Comparison of ENCODE assay signal across 10 mouse cellular contexts in the genomic region with DNA sequence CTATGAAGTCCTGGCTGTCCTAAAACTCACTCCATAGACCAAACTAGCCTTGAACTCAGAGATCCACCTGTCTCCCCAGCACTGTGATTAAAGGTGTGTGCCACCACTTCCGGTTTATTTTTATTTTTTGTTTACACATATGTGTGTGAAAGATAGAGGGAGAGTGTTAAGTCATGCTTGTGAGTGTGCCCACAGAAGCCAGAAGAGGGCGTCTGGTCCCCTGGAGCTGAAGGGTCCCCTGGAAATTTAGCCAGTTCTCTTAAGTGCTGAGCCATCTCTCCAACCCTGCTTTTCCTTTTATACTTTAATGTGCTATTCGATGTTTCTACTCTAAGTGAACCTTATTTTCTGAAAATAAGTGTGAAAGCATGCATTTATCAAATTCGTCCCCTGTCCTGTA. TPM values are rescaled to one million over a fixed set of nuclear protein-coding genes. Genes with fewer than 3 reads are reported as not detected.
DNase-seq lines count a peak whose midpoint lies in the region; ATAC-seq and TF ChIP-seq lines count a peak whose summit lies in the region.
"Had no signal": no experiment of that assay in that cellular context is flagged by ENCODE, and none has a peak within 500 bp of the region (broad histone marks: within the 10 kb centered on the region; RNA-seq: fewer than 3 reads in every experiment).

No protein-coding gene starts in this region.

- no peaks in the 10 kb centered on the region for H3K9me3 ChIP-seq in heart, embryonic 12.5 days (replicated peaks)
- H3K9me3 ChIP-seq in stomach, embryonic 15.5 days: no peaks in the 10 kb centered on the region
- H3K9me3 ChIP-seq: embryonic facial prominence, embryonic 12.5 days; megakaryocyte, embryonic 14.5 days had no signal

- no peaks in the 10 kb centered on the region for H3K36me3 ChIP-seq in heart, embryonic 12.5 days
- no peaks in the 10 kb centered on the region for H3K36me3 ChIP-seq in liver, adult 2 months (ENCODE audit: control insufficient read depth, insufficient read depth, low read length)
- no peaks in the 10 kb centered on the region for H3K36me3 ChIP-seq in stomach, embryonic 15.5 days
- H3K36me3 ChIP-seq: embryonic facial prominence, embryonic 12.5 days had no signal

- no peak overlapping the region for H3K27ac ChIP-seq in heart, embryonic 12.5 days (ENCODE audit: poor library complexity, severe bottlenecking)
- no peak overlapping the region for H3K27ac ChIP-seq in liver, adult 2 months (replicated peaks; ENCODE audit: insufficient read depth, low read depth, low read length)
- H3K27ac ChIP-seq in stomach, embryonic 15.5 days: no peak overlapping the region
- H3K27ac ChIP-seq: embryonic facial prominence, embryonic 12.5 days had no signal

- H3K4me3 ChIP-seq in heart, embryonic 12.5 days: peak overlapping the region; percentile 2; the same call in 1 of the 2 replicates
- H3K4me3 ChIP-seq in liver, adult 2 months (ENCODE audit: insufficient read depth, low read depth, low read length): no peak overlapping the region
- H3K4me3 ChIP-seq in stomach, embryonic 15.5 days (replicated peaks): no peak overlapping the region
- H3K4me3 ChIP-seq: embryonic facial prominence, embryonic 12.5 days had no signal

- peaks cover 10% of the 10 kb centered on the region for H3K27me3 ChIP-seq in Patski
- no peaks in the 10 kb centered on the region for H3K27me3 ChIP-seq in heart, embryonic 12.5 days (replicated peaks)
- H3K27me3 ChIP-seq in liver, adult 2 months (ENCODE audit: control insufficient read depth, insufficient read depth, low read length): no peaks in the 10 kb centered on the region
- H3K27me3 ChIP-seq in stomach, embryonic 15.5 days (replicated peaks): no peaks in the 10 kb centered on the region
- H3K27me3 ChIP-seq: embryonic facial prominence, embryonic 12.5 days had no signal

- no peak for TF ChIP-seq POLR2A in liver, adult 2 months (IDR thresholded peaks at IDR 0.05; ENCODE audit: extremely low read depth, insufficient read depth, low read length)

- ATAC-seq in Patski: no peak
- ATAC-seq in heart, embryonic 12.5 days (ENCODE audit: insufficient number of reproducible peaks, low FRiP score): no peak
- no peak for ATAC-seq in stomach, embryonic 15.5 days (ENCODE audit: insufficient read depth, low FRiP score, low read depth)

- POLR2A ChIA-PET in Patski (lab: Charles Lee): interaction anchor here (1.6 kb wide), 1 partner anchor 27 kb away, joined by 3 read pairs; no protein-coding TSS in a partner anchor

- in situ Hi-C loops in Patski (cut with MboI; ENCODE audit: low pct_unique_long_range_greater_than_20kb): no loop called here

- H3K4me1 ChIP-seq in heart, embryonic 12.5 days (replicated peaks): 0 out of 2 replicates have a peak, but pooled peaks cover 4% of the 10 kb centered on the region
- no peaks in the 10 kb centered on the region for H3K4me1 ChIP-seq in liver, adult 2 months (ENCODE audit: control insufficient read depth, insufficient read depth, low read length)
- no peaks in the 10 kb centered on the region for H3K4me1 ChIP-seq in stomach, embryonic 15.5 days
- H3K4me1 ChIP-seq: embryonic facial prominence, embryonic 12.5 days had no signal

- no peaks in the 10 kb centered on the region for H3K79me2 ChIP-seq in liver, adult 2 months (ENCODE audit: control insufficient read depth, insufficient read depth, low read length)

- peak; percentile 16 for DNase-seq in layer of hippocampus, adult 9-11 months
- no peak for DNase-seq in layer of hippocampus, adult 8-10 months (ENCODE audit: low spot score in 2 of 2)
- DNase-seq in Patski (ENCODE audit: low read depth, low spot score) (no peak), MN1 (ENCODE audit: low spot score) (no peak)
- no peak for DNase-seq in liver, adult 2 months (ENCODE audit: extremely low read depth, low read depth, low spot score)
- DNase-seq in adrenal gland, adult 8-10 months: no peak

- TF ChIP-seq CTCF in Patski (IDR thresholded peaks at IDR 0.05): peak; percentile 85
- TF ChIP-seq CTCF in liver, adult 2 months (IDR thresholded peaks at IDR 0.05; ENCODE audit: low read depth, low read length): peak; percentile 76

- H3K4me2 ChIP-seq in heart, embryonic 12.5 days: peak overlapping the region; percentile 49
- 0 out of 2 replicates have a peak overlapping the region, but pooled peaks have one; percentile 17 for H3K4me2 ChIP-seq in stomach, embryonic 15.5 days
- H3K4me2 ChIP-seq: embryonic facial prominence, embryonic 12.5 days had no signal

- CTCF ChIA-PET in Patski (lab: Charles Lee): interaction anchor here (0.6 to 1.5 kb wide), 6 partner anchors 9 to 69 kb away, joined by 3 to 5 read pairs (median 3); no protein-coding TSS in a partner anchor

- no peak overlapping the region for H3K9ac ChIP-seq in heart, embryonic 12.5 days
- H3K9ac ChIP-seq in liver, adult 2 months (ENCODE audit: low read depth, low read length): no peak overlapping the region
- no peak overlapping the region for H3K9ac ChIP-seq in stomach, embryonic 15.5 days
- H3K9ac ChIP-seq: embryonic facial prominence, embryonic 12.5 days had no signal

- 13% methylated on average over 4 of the region's 4 CpGs for WGBS in heart, embryonic 12.5 days
- WGBS in liver, adult 2 months: 26% methylated on average over 4 of the region's 4 CpGs
- 16% methylated on average over 4 of the region's 4 CpGs for WGBS in stomach, embryonic 15.5 days

RNA-seq across cellular contexts. Expression of gene Cgn, which starts 25.3 kb away (rescaled TPM):
- total RNA-seq in layer of hippocampus, adult 8-10 months (2022): 1 to 10 TPM; 4.0 to 5.5 (median 4.7) TPM
- 6.8 TPM for polyA plus RNA-seq in Patski (2021)
- 2.1 and 2.4 TPM in 2 replicates for polyA plus RNA-seq in heart, embryonic 12.5 days (2016; fragmentation: Nextera tagmentation; extraction: Ambion mirVana)
- 7.6 and 9.2 TPM in 2 replicates for total RNA-seq in liver, adult 2 months (2014; rRNA removed)
- polyA plus RNA-seq in liver, adult 2 months (2012; rRNA removed): 7.3 and 7.4 TPM in 2 replicates
- 51.0 and 56.7 TPM in 2 replicates for polyA plus RNA-seq in stomach, embryonic 15.5 days (2015; fragmentation: Nextera tagmentation; extraction: Ambion mirVana)
- 1 to 10 TPM in 3 of 4 experiments, under 1 TPM in 1; 0.73 to 3.5 (median 1.5) TPM for total RNA-seq in adrenal gland, adult 8-10 months (2022)

RNA-seq across cellular contexts. Expression of gene Pogz, which starts 25.7 kb away (rescaled TPM):
- total RNA-seq in layer of hippocampus, adult 8-10 months (2022): 10 to 100 TPM; 52.0 to 71.5 (median 61.4) TPM
- 32.8 TPM for polyA plus RNA-seq in Patski (2021)
- polyA plus RNA-seq in heart, embryonic 12.5 days (2016; fragmentation: Nextera tagmentation; extraction: Ambion mirVana): 12.3 and 12.8 TPM in 2 replicates
- 6.3 and 6.8 TPM in 2 replicates for total RNA-seq in liver, adult 2 months (2014; rRNA removed)
- 6.4 and 9.9 TPM in 2 replicates for polyA plus RNA-seq in liver, adult 2 months (2012; rRNA removed)
- polyA plus RNA-seq in stomach, embryonic 15.5 days (2015; fragmentation: Nextera tagmentation; extraction: Ambion mirVana): 14.6 and 15.3 TPM in 2 replicates
- 10 to 100 TPM; 28.7 to 61.2 (median 44.1) TPM for total RNA-seq in adrenal gland, adult 8-10 months (2022)
